Mouse (Mus musculus) kidney, adult 2 months (tissue): ENCODE data around the gene Syf2.

Experiments used
- CTCF ChIP-seq: fragments of 200-500 bp; conservative IDR thresholded peaks from 2 replicates; pipeline ENCODE4 v1.5.1; 2011; ENCODE audit warnings: low read depth, mild to moderate bottlenecking, control low read depth, low read length, moderate library complexity, mixed read lengths; ENCODE audit not compliant: insufficient read depth, insufficient read length
- POLR2A ChIP-seq: fragments of 200-500 bp; IDR thresholded peaks from one replicate; pipeline ENCODE4 v1.6.1; 2011; ENCODE audit warnings: low read depth, low read length, control low read depth

DNA sequence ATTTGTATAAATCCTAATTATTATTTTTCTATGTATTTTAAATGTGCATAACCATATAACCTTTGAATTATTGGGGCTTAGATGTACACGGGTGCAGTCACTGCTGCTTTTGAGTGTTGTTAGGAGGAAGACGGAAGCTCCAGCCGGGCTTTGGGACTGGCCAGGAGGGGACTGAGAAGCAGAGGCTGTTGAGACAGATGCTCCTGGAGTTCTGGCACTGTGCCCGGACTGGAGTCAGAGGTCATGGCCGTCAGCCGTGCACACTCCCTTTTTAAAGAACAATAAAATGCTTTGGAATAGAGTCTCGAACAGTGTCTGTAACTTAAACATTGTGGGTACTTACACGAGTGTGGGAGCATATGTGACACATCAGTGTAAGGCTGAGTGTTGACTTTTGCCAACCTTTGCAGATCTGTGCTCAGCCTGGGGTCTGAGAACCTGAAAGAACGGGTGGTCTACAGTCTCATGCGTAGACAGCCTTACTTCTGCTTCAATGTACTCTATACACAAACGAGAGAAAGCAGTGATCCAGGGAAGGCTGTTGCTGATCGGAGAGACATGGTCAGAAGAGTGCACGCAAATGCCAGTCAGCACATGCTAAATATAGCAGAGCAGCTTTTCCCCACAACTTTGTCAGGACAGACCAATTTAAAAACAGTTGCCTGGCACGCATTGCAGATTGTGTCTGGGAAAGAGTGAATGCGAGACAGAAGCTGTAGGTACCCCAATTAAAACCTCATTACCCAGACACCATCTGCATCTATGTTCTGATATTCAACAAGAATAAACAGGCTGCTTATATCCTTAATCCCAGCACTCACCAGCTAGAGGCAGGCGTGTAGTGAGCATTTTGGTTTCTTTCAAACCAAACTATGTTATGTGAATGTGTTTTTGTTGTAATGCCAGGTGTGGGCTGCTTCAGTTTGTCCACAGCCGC is 6.8 kb downstream of the Syf2 start:
- TF ChIP-seq CTCF (no peak), POLR2A (no peak)
